Mouse (Mus musculus) G1E (cell line): ENCODE measurements around the gene Slc37a1. TPM values are rescaled to one million over a fixed set of nuclear protein-coding genes. Genes with fewer than 3 reads are reported as not detected.

ENCODE experiments used
- ATAC-seq: 2 replicates; pipeline ENCODE4 v1.8.0; 2016; ENCODE audit warnings: mild to moderate bottlenecking; ENCODE audit not compliant: insufficient number of reproducible peaks, poor library complexity, low FRiP score, severe bottlenecking; ENCODE audit errors: extremely low read depth
- DNase-seq: peaks from one replicate; pipeline ENCODE4 v3.0.0; 2012; ENCODE audit warnings: low spot score
- H3K27me3 ChIP-seq: 2 replicates; pipeline ENCODE4 v1.6.1; 2012; ENCODE audit warnings: mild to moderate bottlenecking, low read length, inconsistent platforms; ENCODE audit not compliant: insufficient read depth
- H3K36me3 ChIP-seq: replicated peaks from 2 replicates; pipeline ENCODE3; 2012; ENCODE audit warnings: mild to moderate bottlenecking, inconsistent platforms
- H3K4me1 ChIP-seq: 2 replicates; pipeline ENCODE4 v1.6.1; 2012; ENCODE audit warnings: low read depth, low read length, inconsistent platforms, mixed read lengths; ENCODE audit not compliant: insufficient read depth
- H3K4me3 ChIP-seq: 2 replicates; pipeline ENCODE4 v1.5.1; 2012; ENCODE audit warnings: low read depth, mild to moderate bottlenecking, inconsistent platforms, low read length, moderate library complexity, mixed read lengths
- H3K9me3 ChIP-seq: replicated peaks from 2 replicates; pipeline ENCODE4 v1.6.1; 2012; ENCODE audit warnings: inconsistent platforms
- CTCF ChIP-seq: IDR thresholded peaks from 2 replicates; pipeline ENCODE4 v1.5.1; 2012; ENCODE audit warnings: low read depth, low read length, inconsistent platforms, mixed read lengths
- GATA1 ChIP-seq: IDR thresholded peaks from 2 replicates; pipeline ENCODE4 v1.6.1; 2012; ENCODE audit warnings: borderline replicate concordance, low read length, inconsistent platforms, mixed read lengths
- GATA2 ChIP-seq: IDR thresholded peaks from 2 replicates; pipeline ENCODE4 v1.6.1; 2012; ENCODE audit warnings: low read depth, low read length, inconsistent platforms, borderline replicate concordance
- POLR2AphosphoS5 ChIP-seq: IDR thresholded peaks from 2 replicates; pipeline ENCODE4 v1.6.1; 2012; ENCODE audit warnings: low read depth, low read length, inconsistent platforms; ENCODE audit not compliant: insufficient replicate concordance
- TAL1 ChIP-seq: conservative IDR thresholded peaks from 2 replicates; pipeline ENCODE4 v1.6.1; 2012; ENCODE audit warnings: low read depth, low read length, inconsistent platforms, mixed read lengths
- polyA plus RNA-seq: library from polyadenylated mRNA; stranded (reverse); fragments of >175 nt; gene quantifications from 2 replicates; pipeline ENCODE4 v1.2.3, GENCODE M21; 2012
- total RNA-seq, 2 experiments: library from RNA; stranded (forward) in 1 of 2; stranded (reverse) in 1 of 2; fragments of 200-1000 nt in 1 of 2; fragments of >200 nt in 1 of 2; fragmentation: Nextera tagmentation in 1 of 2; gene quantifications; 2 replicates each; pipeline ENCODE4 v1.2.3; 2014 to 2017

Gene Slc37a1
- total and polyA plus RNA-seq, 3 experiments, result 0.38 TPM; not detected in 2

DNA sequence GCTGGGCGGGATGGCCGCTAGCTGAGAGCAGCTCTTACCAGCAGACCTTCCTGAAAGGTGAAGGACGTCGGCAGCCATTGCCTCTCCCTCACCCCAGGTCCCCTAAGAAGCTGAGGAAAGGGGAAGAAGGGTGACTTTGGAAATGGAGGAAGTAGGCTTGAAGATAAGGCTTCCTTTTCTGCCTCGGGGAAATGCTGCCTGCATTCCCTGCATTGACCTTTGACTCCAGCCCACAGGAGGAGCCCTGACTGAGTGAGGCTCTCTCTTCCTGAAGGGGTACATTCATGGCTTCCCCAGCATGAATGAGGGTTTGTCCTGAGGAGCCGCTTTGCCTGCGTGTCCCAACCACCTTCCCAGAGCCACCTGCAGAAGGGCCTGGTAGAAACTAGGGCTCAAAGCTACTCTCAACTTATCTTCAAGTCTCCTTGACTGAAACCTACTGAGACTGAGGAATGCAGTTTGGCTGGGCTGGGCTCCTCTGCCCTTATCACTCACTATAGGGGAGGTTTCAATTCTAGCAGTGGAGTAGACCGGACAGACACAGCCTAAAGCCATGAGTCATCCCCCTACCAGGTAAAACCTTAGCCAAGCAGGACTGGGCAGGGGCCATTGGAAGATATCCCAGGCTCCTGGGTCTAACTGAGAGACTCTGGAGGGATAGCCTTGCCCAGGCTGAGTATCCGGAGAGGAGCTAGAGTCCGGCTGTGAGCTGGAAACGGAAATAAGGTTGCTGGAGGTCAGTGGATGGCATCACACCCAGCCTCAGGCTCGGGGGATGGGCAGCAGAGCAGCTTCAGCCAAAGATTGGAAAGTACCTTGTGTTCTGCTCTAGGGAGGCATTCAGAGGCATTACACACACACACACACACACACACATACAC is 18.5 kb downstream of the Slc37a1 start:
- DNase-seq, result no peak
- no peak for ATAC-seq
- no peaks in the 10 kb centered on the region for H3K27me3 ChIP-seq
- H3K9me3 ChIP-seq, result peaks cover 76% of the 10 kb centered on the region
- H3K4me1 ChIP-seq, result no peaks in the 10 kb centered on the region
- TF ChIP-seq GATA2, result no peak
- TF ChIP-seq TAL1, result no peak
- TF ChIP-seq GATA1, result no peak
- no peak overlapping the region for H3K4me3 ChIP-seq
- no peaks in the 10 kb centered on the region for H3K36me3 ChIP-seq

DNA sequence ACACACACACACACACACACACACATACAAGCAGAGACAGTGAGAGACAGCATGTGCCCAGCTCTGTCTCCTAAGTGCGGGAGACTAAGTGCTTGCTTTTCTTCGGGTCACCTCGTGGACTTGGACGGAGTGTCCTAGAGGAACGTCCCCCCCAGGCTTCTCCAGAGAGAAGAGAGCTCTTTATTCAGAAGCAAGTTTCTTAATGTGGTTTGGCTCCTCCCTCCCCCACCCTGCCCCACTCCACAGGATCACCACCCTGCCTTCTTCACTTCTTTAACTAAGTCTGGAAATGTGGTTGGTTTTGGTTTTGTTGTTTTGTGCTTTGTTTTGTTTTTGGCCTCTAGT is 19.2 kb downstream of the Slc37a1 start:
- Histone ChIP-seq H3K9me3 (peaks cover 71% of the 10 kb centered on the region), H3K36me3 (no peaks in the 10 kb centered on the region), H3K4me3 (no peak overlapping the region), H3K27me3 (no peaks in the 10 kb centered on the region), H3K4me1 (no peaks in the 10 kb centered on the region)
- DNase-seq, result no peak
- no peak for ATAC-seq
- no peak for TF ChIP-seq GATA2
- no peak for TF ChIP-seq GATA1
- no peak for TF ChIP-seq TAL1
- no peak for TF ChIP-seq CTCF
- TF ChIP-seq POLR2AphosphoS5, result no peak

DNA sequence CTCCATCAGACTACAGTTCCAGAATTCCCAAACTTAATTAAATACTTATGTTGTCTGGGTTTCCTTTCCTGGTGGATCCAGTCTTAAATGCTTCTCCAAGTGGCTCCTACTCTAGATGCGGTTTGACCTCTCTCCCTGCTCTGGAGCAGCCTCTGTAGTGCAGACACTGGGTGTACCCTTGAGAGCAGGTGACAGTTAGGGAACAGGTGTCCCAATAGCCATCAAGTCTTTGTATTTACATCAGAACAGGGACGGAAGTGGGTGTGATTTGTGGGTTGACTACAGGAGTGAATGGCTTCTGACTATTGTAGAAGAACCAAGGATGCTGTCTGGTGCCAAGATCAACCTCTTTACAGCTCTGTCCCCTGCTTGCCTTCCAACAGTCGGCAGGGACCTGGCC is 21.2 kb downstream of the Slc37a1 start:
- H3K4me1 ChIP-seq, result no peaks in the 10 kb centered on the region
- no peaks in the 10 kb centered on the region for H3K36me3 ChIP-seq
- H3K4me3 ChIP-seq, result no peak overlapping the region
- no peak for DNase-seq
- no peak for ATAC-seq
- no peaks in the 10 kb centered on the region for H3K27me3 ChIP-seq
- H3K9me3 ChIP-seq, result peaks cover 72% of the 10 kb centered on the region
- no peak for TF ChIP-seq CTCF
- TF ChIP-seq POLR2AphosphoS5, result no peak
- no peak for TF ChIP-seq GATA1
- no peak for TF ChIP-seq GATA2
- no peak for TF ChIP-seq TAL1

DNA sequence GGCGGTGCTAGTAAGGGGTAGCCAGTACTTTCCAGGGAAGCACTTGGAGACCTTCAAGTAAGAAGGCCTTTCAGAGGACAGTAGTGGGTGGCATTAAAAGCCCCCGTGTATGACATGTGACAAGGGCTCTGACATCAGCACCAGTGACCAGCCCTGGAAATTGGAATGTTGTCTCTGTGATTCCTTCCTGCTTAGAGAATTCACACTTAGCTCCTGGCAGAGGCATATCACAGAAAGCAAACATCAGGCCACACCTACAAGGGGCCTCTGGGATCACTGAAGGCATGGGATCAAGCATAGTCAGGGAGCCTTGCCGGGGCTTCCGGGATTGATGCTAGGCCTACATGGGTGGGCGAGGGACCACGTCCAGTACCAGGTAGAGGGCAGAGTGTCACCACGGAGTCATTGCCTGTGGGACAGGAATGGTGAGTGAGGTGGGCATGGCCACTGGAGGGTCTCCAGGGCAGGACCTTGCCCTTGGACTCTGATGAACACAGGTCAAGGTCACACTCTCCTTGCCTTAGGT is 21.8 kb downstream of the Slc37a1 start:
- DNase-seq, result no peak
- no peak for ATAC-seq
- TF ChIP-seq POLR2AphosphoS5 (no peak), GATA2 (no peak), TAL1 (no peak), CTCF (no peak), GATA1 (no peak)
- no peaks in the 10 kb centered on the region for H3K36me3 ChIP-seq
- H3K27me3 ChIP-seq, result no peaks in the 10 kb centered on the region
- peak overlapping the region; percentile 38; the same call in 1 of the 2 replicates for H3K4me3 ChIP-seq
- H3K9me3 ChIP-seq, result peaks cover 72% of the 10 kb centered on the region
- H3K4me1 ChIP-seq, result no peaks in the 10 kb centered on the region

- no peaks in the 10 kb centered on the region for H3K27me3 ChIP-seq
- ATAC-seq, result no peak
- DNase-seq, result no peak
- TF ChIP-seq CTCF (no peak), POLR2AphosphoS5 (no peak), GATA1 (no peak), TAL1 (no peak), GATA2 (no peak)
- H3K9me3 ChIP-seq, result peaks cover 73% of the 10 kb centered on the region
- no peak overlapping the region for H3K4me3 ChIP-seq
- H3K4me1 ChIP-seq, result no peaks in the 10 kb centered on the region
- H3K36me3 ChIP-seq, result no peaks in the 10 kb centered on the region
Observed at GRCm38 (mm10) chr17:31309281-31309793, 22.7 kb downstream of the Slc37a1 start.

DNA sequence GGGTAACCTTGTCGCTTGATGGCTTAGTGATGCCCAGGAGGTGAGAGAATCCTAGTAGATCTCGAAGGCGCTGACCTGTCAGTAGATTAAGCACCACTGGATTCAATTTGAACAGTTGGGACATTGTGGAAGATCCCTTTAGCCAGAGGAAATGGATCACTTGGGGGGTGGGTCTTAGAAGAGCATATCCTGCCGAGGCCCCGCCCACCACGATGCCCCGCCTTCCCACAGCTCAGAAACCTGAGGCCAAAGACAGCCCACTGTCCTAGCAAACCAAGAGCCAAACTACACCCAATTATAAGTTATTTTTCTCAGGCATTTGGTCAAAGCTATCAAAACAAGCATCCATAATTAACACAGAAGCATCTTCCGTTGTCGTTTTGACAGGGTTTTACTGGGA is 24.5 kb downstream of the Slc37a1 start:
- Histone ChIP-seq H3K36me3 (no peaks in the 10 kb centered on the region), H3K9me3 (peaks cover 69% of the 10 kb centered on the region), H3K4me3 (no peak overlapping the region), H3K27me3 (no peaks in the 10 kb centered on the region), H3K4me1 (no peaks in the 10 kb centered on the region)
- ATAC-seq, result no peak
- no peak for TF ChIP-seq POLR2AphosphoS5
- TF ChIP-seq TAL1, result no peak
- TF ChIP-seq GATA2, result no peak
- no peak for TF ChIP-seq GATA1
- TF ChIP-seq CTCF, result no peak
- no peak for DNase-seq
